Mouse (Mus musculus): ENCODE data around the gene Fut8. TPM values are rescaled to one million over a fixed set of nuclear protein-coding genes. Genes with fewer than 3 reads are reported as not detected.

The Fut8 gene
- polyA plus RNA-seq, 1 experiment from 2014 or later: 27.7 TPM

DNA sequence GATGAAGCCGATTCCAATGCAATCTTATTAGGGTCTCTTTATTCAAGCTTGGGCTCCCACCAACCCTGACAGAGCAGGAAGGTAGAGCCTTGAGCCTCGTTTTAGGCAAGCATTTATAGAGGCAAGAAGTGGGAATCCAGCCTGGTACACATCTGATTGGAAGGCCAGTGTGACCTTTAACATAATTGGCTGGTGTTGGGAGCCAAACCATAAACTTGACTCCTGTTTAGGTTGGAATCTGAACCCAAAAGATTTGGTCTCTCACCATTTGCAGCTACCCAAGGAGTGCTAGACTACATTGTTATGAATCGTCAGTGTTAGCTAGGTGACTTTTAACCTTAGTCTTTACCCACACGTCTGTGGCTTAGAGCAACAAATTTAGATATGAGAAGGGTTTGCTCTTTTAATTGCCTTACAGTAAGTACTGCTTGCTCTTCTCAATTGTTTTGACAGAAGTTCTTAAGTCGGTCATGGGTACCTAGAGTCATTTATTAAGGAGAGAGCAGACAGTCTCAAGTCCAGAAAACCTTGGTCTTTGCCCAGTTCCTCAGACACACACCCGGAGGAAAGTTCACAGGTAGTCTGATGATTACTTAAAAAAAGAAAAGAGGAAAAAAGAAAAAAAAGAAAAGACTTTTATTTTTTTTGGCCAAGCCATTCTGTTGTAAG, 23.9 kb upstream of the Fut8 start:
- WGBS: 72% methylated on average over 6 of the region's 6 CpGs
- Histone ChIP-seq H3K27me3 (ENCODE audit: control insufficient read depth, insufficient read depth, low read length) (no peaks in the 10 kb centered on the region), H3K9ac (replicated peaks; ENCODE audit: low read length) (no peak overlapping the region), H3K4me2 (ENCODE audit: low read depth, low read length) (no peak overlapping the region), H3K9me3 (replicated peaks; ENCODE audit: control insufficient read depth, low read length) (no peaks in the 10 kb centered on the region), H3K4me1 (ENCODE audit: control insufficient read depth, insufficient read depth, low read length) (no peaks in the 10 kb centered on the region), H3K27ac (replicated peaks; ENCODE audit: low read depth, low read length) (no peak overlapping the region), H3K36me3 (replicated peaks; ENCODE audit: control insufficient read depth, insufficient read depth, low read depth, low read length) (no peaks in the 10 kb centered on the region), H3K4me3 (ENCODE audit: low read depth, low read length) (no peak overlapping the region)
- no peak for DNase-seq (ENCODE audit: low spot score)
- no peak for ATAC-seq (replicated peaks; ENCODE audit: insufficient number of reproducible peaks, low FRiP score, low TSS enrichment, low read depth)

DNA sequence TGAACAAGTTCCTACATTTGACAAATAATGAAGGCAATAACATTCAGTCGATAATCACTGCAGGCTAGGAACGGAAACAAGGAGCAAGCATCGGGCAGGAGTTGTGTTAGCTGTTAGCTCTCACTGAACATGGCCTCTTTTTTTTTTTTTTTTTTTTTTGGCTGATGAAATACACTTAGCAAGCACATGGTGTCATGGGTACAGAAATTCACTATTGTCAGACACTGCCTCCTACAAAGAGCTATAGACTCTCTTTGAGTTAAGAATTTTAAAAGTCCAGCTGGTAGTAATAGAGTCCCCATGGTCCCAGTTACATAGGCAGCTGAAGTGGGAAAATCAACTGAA, 23.4 kb upstream of the Fut8 start:
- H3K36me3 ChIP-seq (replicated peaks; ENCODE audit: control insufficient read depth, insufficient read depth, low read depth, low read length): no peaks in the 10 kb centered on the region
- no peak overlapping the region for H3K27ac ChIP-seq (replicated peaks; ENCODE audit: low read depth, low read length)
- H3K4me3 ChIP-seq (ENCODE audit: low read depth, low read length): no peak overlapping the region
- H3K27me3 ChIP-seq (ENCODE audit: control insufficient read depth, insufficient read depth, low read length): no peaks in the 10 kb centered on the region
- no peaks in the 10 kb centered on the region for H3K4me1 ChIP-seq (ENCODE audit: control insufficient read depth, insufficient read depth, low read length)
- no peak for DNase-seq (ENCODE audit: low spot score)
- H3K4me2 ChIP-seq (ENCODE audit: low read depth, low read length): no peak overlapping the region
- H3K9ac ChIP-seq (replicated peaks; ENCODE audit: low read length): no peak overlapping the region
- WGBS: 86% methylated on average over 3 of the region's 3 CpGs
- no peak for ATAC-seq (replicated peaks; ENCODE audit: insufficient number of reproducible peaks, low FRiP score, low TSS enrichment, low read depth)
- H3K9me3 ChIP-seq (replicated peaks; ENCODE audit: control insufficient read depth, low read length): no peaks in the 10 kb centered on the region

DNA sequence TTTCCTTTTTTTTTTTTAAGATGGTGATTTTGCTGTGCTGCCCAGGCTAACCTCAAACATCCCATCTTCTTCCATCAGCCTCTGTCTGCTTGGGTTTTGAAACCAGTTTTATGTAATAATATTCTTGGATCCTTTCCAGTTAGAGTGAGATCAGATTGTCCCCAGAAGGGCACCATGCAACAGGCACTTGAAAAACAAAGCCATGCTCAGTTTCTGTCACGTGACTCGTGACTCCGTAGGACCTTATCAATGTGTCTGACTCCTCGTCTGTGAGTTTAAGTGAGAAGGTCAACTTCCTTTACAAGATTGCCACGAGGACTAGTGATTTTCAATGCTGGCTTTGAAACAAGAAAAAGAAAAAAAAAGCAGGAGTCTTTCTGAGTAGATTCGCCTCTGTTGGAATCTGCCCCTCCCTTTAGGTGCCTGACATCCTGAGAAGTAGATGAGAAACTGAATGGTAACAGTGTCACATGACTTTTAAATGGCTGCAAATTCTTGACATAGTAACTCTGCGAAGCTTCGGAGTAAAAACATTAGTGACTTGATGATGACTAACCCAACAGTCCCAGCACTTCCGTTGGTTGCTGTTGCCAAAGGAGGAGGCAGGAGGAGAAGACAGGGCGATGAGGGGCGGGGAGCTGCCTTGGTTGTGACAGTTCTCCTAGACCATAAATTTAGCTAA, 21.3 kb upstream of the Fut8 start:
- Histone ChIP-seq H3K36me3 (replicated peaks; ENCODE audit: control insufficient read depth, insufficient read depth, low read depth, low read length) (no peaks in the 10 kb centered on the region), H3K4me2 (ENCODE audit: low read depth, low read length) (no peak overlapping the region), H3K4me1 (ENCODE audit: control insufficient read depth, insufficient read depth, low read length) (no peaks in the 10 kb centered on the region), H3K9me3 (replicated peaks; ENCODE audit: control insufficient read depth, low read length) (no peaks in the 10 kb centered on the region), H3K9ac (replicated peaks; ENCODE audit: low read length) (no peak overlapping the region), H3K4me3 (ENCODE audit: low read depth, low read length) (no peak overlapping the region), H3K27ac (replicated peaks; ENCODE audit: low read depth, low read length) (no peak overlapping the region), H3K27me3 (ENCODE audit: control insufficient read depth, insufficient read depth, low read length) (no peaks in the 10 kb centered on the region)
- ATAC-seq (replicated peaks; ENCODE audit: insufficient number of reproducible peaks, low FRiP score, low TSS enrichment, low read depth) (no peak), DNase-seq (ENCODE audit: low spot score) (no peak)
- 72% methylated on average over 11 of the region's 11 CpGs for WGBS

DNA sequence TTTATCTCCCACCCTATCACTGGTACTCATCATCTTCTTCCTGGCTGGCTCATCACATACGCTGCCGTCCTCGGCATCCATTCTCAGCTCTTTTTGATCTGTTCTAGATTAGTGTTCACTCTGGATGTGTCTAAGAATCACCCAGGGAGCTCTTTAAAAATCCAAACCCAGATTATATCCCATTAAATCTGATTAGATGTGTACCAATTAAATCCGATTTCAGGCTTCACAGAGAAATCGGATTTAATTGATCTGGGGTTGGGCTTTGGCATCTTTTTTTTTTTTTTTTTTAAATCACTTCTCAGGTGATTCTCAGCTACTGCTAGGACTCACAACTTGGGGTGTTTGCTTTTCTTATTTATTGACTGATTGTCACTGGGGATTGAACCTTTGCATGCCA, 17.3 kb upstream of the Fut8 start:
- no peaks in the 10 kb centered on the region for H3K36me3 ChIP-seq (replicated peaks; ENCODE audit: control insufficient read depth, insufficient read depth, low read depth, low read length)
- no peaks in the 10 kb centered on the region for H3K9me3 ChIP-seq (replicated peaks; ENCODE audit: control insufficient read depth, low read length)
- H3K27me3 ChIP-seq (ENCODE audit: control insufficient read depth, insufficient read depth, low read length): no peaks in the 10 kb centered on the region
- H3K9ac ChIP-seq (replicated peaks; ENCODE audit: low read length): no peak overlapping the region
- WGBS: 77% methylated on average over 5 of the region's 5 CpGs
- no peak overlapping the region for H3K27ac ChIP-seq (replicated peaks; ENCODE audit: low read depth, low read length)
- no peak overlapping the region for H3K4me3 ChIP-seq (ENCODE audit: low read depth, low read length)
- H3K4me1 ChIP-seq (ENCODE audit: control insufficient read depth, insufficient read depth, low read length): no peaks in the 10 kb centered on the region
- ATAC-seq (replicated peaks; ENCODE audit: insufficient number of reproducible peaks, low FRiP score, low TSS enrichment, low read depth) (no peak), DNase-seq (ENCODE audit: low spot score) (no peak)
- no peak overlapping the region for H3K4me2 ChIP-seq (ENCODE audit: low read depth, low read length)

DNA sequence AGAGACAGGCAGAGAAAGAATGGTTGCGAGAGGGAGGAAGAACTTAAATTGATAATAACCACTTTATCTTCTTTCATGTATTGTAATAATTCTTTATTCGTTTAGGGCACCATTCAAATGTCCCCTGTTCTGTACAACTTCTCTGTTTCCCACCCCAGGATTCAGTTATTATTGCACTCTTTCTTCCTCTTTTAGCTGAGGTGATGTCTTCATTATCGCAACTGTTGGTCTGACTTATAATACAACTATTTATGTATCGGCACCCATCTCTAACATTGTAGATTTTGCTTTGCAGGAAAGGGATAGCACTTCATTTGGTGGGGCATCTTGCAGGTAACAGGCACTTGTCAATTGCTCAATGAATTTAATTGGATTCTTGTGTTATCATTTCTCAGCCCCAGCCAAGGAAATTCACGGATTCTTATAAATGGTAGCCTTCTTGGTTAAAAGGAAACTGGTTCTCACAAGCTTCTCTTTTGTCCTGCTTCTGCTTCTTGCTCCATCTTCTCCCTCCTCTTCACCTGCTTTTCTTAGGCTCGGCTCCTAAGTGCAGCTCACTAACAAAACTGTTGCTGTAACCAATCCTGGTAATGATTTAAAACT, 15.6 kb upstream of the Fut8 start:
- Histone ChIP-seq H3K9ac (replicated peaks; ENCODE audit: low read length) (no peak overlapping the region), H3K4me1 (ENCODE audit: control insufficient read depth, insufficient read depth, low read length) (no peaks in the 10 kb centered on the region), H3K9me3 (replicated peaks; ENCODE audit: control insufficient read depth, low read length) (no peaks in the 10 kb centered on the region), H3K4me2 (ENCODE audit: low read depth, low read length) (no peak overlapping the region), H3K4me3 (ENCODE audit: low read depth, low read length) (no peak overlapping the region), H3K36me3 (replicated peaks; ENCODE audit: control insufficient read depth, insufficient read depth, low read depth, low read length) (no peaks in the 10 kb centered on the region), H3K27ac (replicated peaks; ENCODE audit: low read depth, low read length) (no peak overlapping the region), H3K27me3 (ENCODE audit: control insufficient read depth, insufficient read depth, low read length) (no peaks in the 10 kb centered on the region)
- no peak for DNase-seq (ENCODE audit: low spot score)
- WGBS: 88% methylated on average over 6 of the region's 6 CpGs
- ATAC-seq (replicated peaks; ENCODE audit: insufficient number of reproducible peaks, low FRiP score, low TSS enrichment, low read depth): no peak

DNA sequence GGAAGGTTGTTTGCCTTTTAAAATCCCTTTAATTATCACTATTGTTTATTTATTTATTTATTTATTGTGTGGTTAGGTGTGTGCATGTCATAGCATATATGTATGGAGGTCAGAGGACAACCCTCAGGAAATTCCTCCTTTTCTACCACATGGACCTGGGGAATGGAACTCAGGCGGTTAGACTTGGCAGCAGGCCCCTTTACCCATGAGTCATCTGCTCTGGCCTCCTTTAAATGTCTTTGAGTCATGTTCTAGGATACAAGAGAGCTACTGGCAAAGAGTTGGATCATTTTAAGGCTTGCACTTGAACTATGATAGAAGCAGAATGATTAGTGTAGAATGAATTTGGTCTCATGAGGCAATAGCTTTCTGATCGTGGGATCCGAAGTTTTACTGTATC, 14.3 kb upstream of the Fut8 start:
- Histone ChIP-seq H3K27ac (replicated peaks; ENCODE audit: low read depth, low read length) (no peak overlapping the region), H3K9ac (replicated peaks; ENCODE audit: low read length) (no peak overlapping the region), H3K36me3 (replicated peaks; ENCODE audit: control insufficient read depth, insufficient read depth, low read depth, low read length) (no peaks in the 10 kb centered on the region), H3K9me3 (replicated peaks; ENCODE audit: control insufficient read depth, low read length) (no peaks in the 10 kb centered on the region), H3K27me3 (ENCODE audit: control insufficient read depth, insufficient read depth, low read length) (no peaks in the 10 kb centered on the region), H3K4me3 (ENCODE audit: low read depth, low read length) (no peak overlapping the region), H3K4me1 (ENCODE audit: control insufficient read depth, insufficient read depth, low read length) (no peaks in the 10 kb centered on the region), H3K4me2 (ENCODE audit: low read depth, low read length) (no peak overlapping the region)
- WGBS: 88% methylated on average over 3 of the region's 3 CpGs
- ATAC-seq (replicated peaks; ENCODE audit: insufficient number of reproducible peaks, low FRiP score, low TSS enrichment, low read depth) (no peak), DNase-seq (ENCODE audit: low spot score) (no peak)

DNA sequence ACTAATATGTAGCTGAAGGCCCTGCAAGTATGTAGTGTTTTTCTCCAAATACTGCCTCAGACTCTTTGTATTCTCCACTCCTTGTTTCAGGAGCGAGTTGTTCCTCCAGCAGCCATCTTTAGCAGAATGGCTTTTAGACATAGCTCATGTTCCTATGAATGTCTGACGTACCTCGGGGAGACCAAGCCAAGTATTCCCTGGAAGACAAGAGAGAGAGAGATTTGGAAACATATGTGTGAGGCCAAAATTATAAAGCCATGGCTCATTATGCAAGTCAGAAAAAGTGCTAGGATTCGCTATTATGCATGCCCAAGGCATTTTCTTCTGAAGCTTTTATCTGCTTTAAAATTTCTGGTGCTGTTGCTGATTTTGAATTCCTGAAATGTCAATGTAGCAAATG, 13.8 kb upstream of the Fut8 start:
- 82% methylated on average over 4 of the region's 4 CpGs for WGBS
- ATAC-seq (replicated peaks; ENCODE audit: insufficient number of reproducible peaks, low FRiP score, low TSS enrichment, low read depth) (no peak), DNase-seq (ENCODE audit: low spot score) (no peak)
- Histone ChIP-seq H3K9me3 (replicated peaks; ENCODE audit: control insufficient read depth, low read length) (no peaks in the 10 kb centered on the region), H3K36me3 (replicated peaks; ENCODE audit: control insufficient read depth, insufficient read depth, low read depth, low read length) (no peaks in the 10 kb centered on the region), H3K9ac (replicated peaks; ENCODE audit: low read length) (no peak overlapping the region), H3K27me3 (ENCODE audit: control insufficient read depth, insufficient read depth, low read length) (no peaks in the 10 kb centered on the region), H3K4me2 (ENCODE audit: low read depth, low read length) (no peak overlapping the region), H3K27ac (replicated peaks; ENCODE audit: low read depth, low read length) (no peak overlapping the region), H3K4me3 (ENCODE audit: low read depth, low read length) (no peak overlapping the region), H3K4me1 (ENCODE audit: control insufficient read depth, insufficient read depth, low read length) (no peaks in the 10 kb centered on the region)

DNA sequence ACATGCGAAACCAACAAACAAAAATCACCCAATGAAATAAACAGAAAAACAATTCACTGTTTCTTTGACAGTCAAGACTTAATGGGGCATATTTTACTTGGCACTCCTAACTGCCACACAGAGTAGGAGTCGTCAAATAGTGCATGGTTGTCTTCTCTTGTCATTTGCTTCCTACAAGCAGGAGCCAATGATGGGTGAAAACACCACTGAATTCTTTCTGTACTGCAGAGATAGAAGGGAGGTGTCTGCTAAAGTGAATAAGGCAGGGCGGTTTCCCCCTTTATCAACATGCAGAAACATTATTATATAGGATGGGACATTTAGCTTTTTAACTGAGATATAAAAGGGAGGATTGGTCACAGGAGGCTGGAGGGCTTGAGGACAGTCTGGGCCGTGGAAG, 13.0 kb upstream of the Fut8 start:
- H3K4me3 ChIP-seq (ENCODE audit: low read depth, low read length): no peak overlapping the region
- no peak overlapping the region for H3K9ac ChIP-seq (replicated peaks; ENCODE audit: low read length)
- H3K4me1 ChIP-seq (ENCODE audit: control insufficient read depth, insufficient read depth, low read length): no peaks in the 10 kb centered on the region
- no peak overlapping the region for H3K4me2 ChIP-seq (ENCODE audit: low read depth, low read length)
- 78% methylated on average over 4 of the region's 4 CpGs for WGBS
- H3K27ac ChIP-seq (replicated peaks; ENCODE audit: low read depth, low read length): no peak overlapping the region
- DNase-seq (ENCODE audit: low spot score) (no peak), ATAC-seq (replicated peaks; ENCODE audit: insufficient number of reproducible peaks, low FRiP score, low TSS enrichment, low read depth) (no peak)
- no peaks in the 10 kb centered on the region for H3K9me3 ChIP-seq (replicated peaks; ENCODE audit: control insufficient read depth, low read length)
- no peaks in the 10 kb centered on the region for H3K27me3 ChIP-seq (ENCODE audit: control insufficient read depth, insufficient read depth, low read length)
- H3K36me3 ChIP-seq (replicated peaks; ENCODE audit: control insufficient read depth, insufficient read depth, low read depth, low read length): no peaks in the 10 kb centered on the region
